Mouse (Mus musculus) central nervous system, embryonic 14 days (tissue): ENCODE results near the gene Abl2. TPM values are rescaled to one million over a fixed set of nuclear protein-coding genes. Genes with fewer than 3 reads are reported as not detected.

Experiments
- polyA plus RNA-seq: library from polyadenylated mRNA; depleted of rRNA; stranded (reverse); fragments of >200 nt; gene quantifications from 2 replicates; pipeline ENCODE4 v1.2.3, GENCODE M21; 2012; rRNA removed

Gene Abl2
- polyA plus RNA-seq, result 14.4 and 14.7 TPM in 2 replicates

DNA sequence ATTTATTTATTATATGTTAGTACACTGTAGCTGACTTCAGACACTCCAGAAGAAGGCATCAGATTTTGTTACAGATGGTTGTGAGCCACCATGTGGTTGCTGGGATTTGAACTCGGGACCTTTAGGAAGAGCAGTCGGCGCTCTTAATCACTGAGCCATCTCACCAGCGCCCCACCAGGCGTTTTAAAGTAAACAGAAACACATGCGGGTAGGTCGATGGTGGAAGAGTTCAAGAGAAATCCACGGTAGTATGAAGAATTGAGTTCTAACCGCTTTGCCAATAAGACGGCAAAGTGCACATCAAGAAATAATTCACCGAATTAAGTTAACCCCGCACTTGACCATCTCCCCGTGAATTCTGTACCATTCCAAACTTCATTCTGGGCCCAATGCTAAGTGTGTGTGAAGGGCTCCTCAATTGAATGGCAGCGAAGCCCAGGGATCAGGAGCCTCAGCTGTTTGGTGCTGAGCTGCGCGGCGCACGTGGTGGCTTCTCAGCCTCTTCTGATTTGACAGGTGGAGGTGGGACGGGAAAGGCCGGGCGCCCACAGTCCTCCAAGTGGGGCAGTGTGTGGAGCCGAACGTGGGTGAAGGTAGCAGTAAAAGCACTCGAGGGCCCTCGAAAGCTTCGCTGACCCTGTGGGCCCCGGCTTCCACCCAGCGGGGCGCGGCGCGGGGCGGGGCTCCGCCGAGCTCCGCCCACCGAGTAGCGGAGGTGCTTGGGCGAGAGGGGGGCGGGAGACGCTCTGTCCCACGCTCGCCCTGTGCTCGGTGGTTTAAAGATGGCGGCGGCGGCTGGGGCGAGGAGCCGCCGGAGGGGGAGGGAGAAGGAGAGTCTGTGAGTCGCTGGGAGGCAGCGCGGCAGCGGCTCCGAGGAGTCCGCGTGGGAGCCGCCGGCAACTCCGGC lies at the start of gene Abl2:
Gene Abl2, plus strand, starts transcription at position 763 of the 907 bp plus-strand sequence.

GRCm38 (mm10) chr1:156523842-156524241 lies 34.7 kb upstream of the Abl2 start, which contains the start of gene Gm10031:
TSS of gene Gm10031 (plus strand) at chr1:156524012.

GRCm38 (mm10) chr1:156674195-156675000 lies 115.8 kb downstream of the Abl2 start, which contains the start of gene Tor3a:
TSS of gene Tor3a (minus strand) at chr1:156674356.

Other genes with a start within 250 kb of the Abl2 start
- gene Nphs2, start 248.1 kb upstream of the Abl2 start, polyA plus RNA-seq, result 0.14 and 0.17 TPM in 2 replicates
- 36.9 and 41.3 TPM in 2 replicates for gene Gm2000, start 192.7 kb upstream of the Abl2 start, polyA plus RNA-seq
- gene Axdnd1, start 137.6 kb upstream of the Abl2 start, polyA plus RNA-seq, result 0.34 TPM in 2 replicates
- 15.0 and 16.3 TPM in 2 replicates for gene Soat1, start 84.5 kb upstream of the Abl2 start, polyA plus RNA-seq
- 6.8 and 7.1 TPM in 2 replicates for gene Gm10031, start 34.8 kb upstream of the Abl2 start, polyA plus RNA-seq
- gene Tor3a, start 115.6 kb downstream of the Abl2 start, polyA plus RNA-seq, result 4.1 and 4.8 TPM in 2 replicates
- gene Fam20b, start 160.3 kb downstream of the Abl2 start, polyA plus RNA-seq, result 33.6 and 36.0 TPM in 2 replicates